Mouse (Mus musculus) forebrain, embryonic 14.5 days (tissue): ENCODE data around the gene Sdr39u1. TPM values are rescaled to one million over a fixed set of nuclear protein-coding genes. Genes with fewer than 3 reads are reported as not detected.
A peak's percentile ranks its signal among the peaks of the same experiment; 100 is the strongest.

Experiments
- ATAC-seq: fragments of 200-750 bp; cut with Nextera tagmentation; 2 replicates; pipeline ENCODE4 v1.8.0; 2017; ENCODE audit warnings: mild to moderate bottlenecking, moderate library complexity
- DNase-seq: peaks from one replicate; pipeline ENCODE4 v3.0.0-alpha.2; 2015; ENCODE audit warnings: low spot score
- H3K27ac ChIP-seq: fragments of 300-500 bp; sonication (generic); 2 replicates; pipeline ENCODE4 v1.5.1; 2014; ENCODE audit warnings: low read depth, mild to moderate bottlenecking, control low read depth, low read length, moderate library complexity
- H3K27me3 ChIP-seq: fragments of 300-500 bp; sonication (generic); replicated peaks from 2 replicates; pipeline ENCODE4 v1.6.1; 2014; ENCODE audit warnings: low read length, control low read depth, mixed read lengths; ENCODE audit not compliant: control insufficient read depth, insufficient read depth
- H3K36me3 ChIP-seq: fragments of 300-500 bp; sonication (generic); 2 replicates; pipeline ENCODE4 v1.6.1; 2014; ENCODE audit warnings: low read length, control low read depth; ENCODE audit not compliant: control insufficient read depth, insufficient read depth
- H3K4me1 ChIP-seq: fragments of 300-500 bp; sonication (generic); 2 replicates; pipeline ENCODE4 v1.6.1; 2014; ENCODE audit warnings: antibody characterized with exemption, low read length, control low read depth; ENCODE audit not compliant: control insufficient read depth, insufficient read depth
- H3K4me2 ChIP-seq: fragments of 300-500 bp; sonication (generic); 2 replicates; pipeline ENCODE4 v1.6.1; 2014; ENCODE audit warnings: mild to moderate bottlenecking, control low read depth, low read length
- H3K4me3 ChIP-seq: fragments of 300-500 bp; sonication (generic); 2 replicates; pipeline ENCODE4 v1.5.1; 2014; ENCODE audit warnings: low read depth, low read length, control low read depth
- H3K9ac ChIP-seq: fragments of 300-500 bp; sonication (generic); 2 replicates; pipeline ENCODE4 v1.6.1; 2014; ENCODE audit warnings: mild to moderate bottlenecking, low read length, control low read depth, moderate library complexity
- H3K9me3 ChIP-seq: fragments of 300-500 bp; sonication (generic); replicated peaks from 2 replicates; pipeline ENCODE4 v1.6.1; 2016; ENCODE audit warnings: low read length, control low read depth, mixed read lengths; ENCODE audit not compliant: control insufficient read depth
- WGBS: fragments of 180-500 bp; shearing (Covaris S2); extraction: QIAGEN DNeasy Blood & Tissue Kit; methylation state at CpG from one replicate; pipeline ENCODE4 v1.1.7; 2014; 5-methylcytosine and 5-hydroxymethylcytosine counted together
- polyA plus RNA-seq: library from polyadenylated mRNA; unstranded; fragments of >200 nt; fragmentation: Nextera tagmentation; extraction: Ambion mirVana; gene quantifications from 2 replicates; pipeline ENCODE4 v1.2.1, GENCODE M21; 2014

Sdr39u1 gene
- polyA plus RNA-seq, 1 experiment from 2014 or later = 110 TPM

DNA sequence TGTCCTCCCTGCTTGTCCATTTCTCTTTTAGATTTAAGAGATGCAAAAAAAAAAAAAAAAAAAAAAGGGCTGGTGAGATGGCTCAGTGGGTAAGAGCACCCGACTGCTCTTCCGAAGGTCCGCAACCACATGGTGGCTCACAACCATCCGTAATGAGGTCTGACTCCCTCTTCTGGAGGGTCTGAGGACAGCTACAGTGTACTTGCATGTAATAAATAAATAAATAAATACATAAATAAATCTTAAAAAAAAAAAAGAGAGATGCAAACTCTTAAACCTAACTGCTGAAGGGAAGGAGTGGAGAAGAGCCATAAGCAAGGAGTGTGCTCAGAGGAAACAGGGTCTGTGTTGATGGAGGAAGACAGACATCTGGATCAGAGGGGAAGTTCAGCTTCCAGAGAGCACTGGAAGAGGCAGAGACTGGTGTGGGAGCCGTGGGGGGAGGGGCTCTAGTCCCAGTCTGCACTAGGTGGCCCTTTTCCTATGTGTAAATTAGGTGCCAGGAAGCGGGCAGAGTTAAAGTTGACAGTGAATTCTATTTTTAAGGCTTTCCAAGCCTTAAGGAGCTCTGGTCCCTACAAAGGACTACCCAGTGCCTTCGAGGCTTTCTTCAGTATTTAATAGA lies 21.7 kb downstream of the Sdr39u1 start:
- WGBS = 47% methylated on average over 7 of the region's 7 CpGs

GRCm38 (mm10) chr14:55877469-55878315 lies 22.4 kb downstream of the Sdr39u1 start:
- 0 out of 2 replicates have a peak, but pooled peaks cover 5% of the 10 kb centered on the region for H3K36me3 ChIP-seq

More for the DNA sequence above, 21.7 kb downstream of the Sdr39u1 start:
- ATAC-seq = no peak
- Histone ChIP-seq H3K9me3 (no peaks in the 10 kb centered on the region), H3K4me2 (no peak overlapping the region), H3K27ac (no peak overlapping the region), H3K27me3 (no peaks in the 10 kb centered on the region), H3K4me3 (no peak overlapping the region), H3K9ac (no peak overlapping the region), H3K36me3 (no peaks in the 10 kb centered on the region), H3K4me1 (no peaks in the 10 kb centered on the region)
- DNase-seq = no peak

DNA sequence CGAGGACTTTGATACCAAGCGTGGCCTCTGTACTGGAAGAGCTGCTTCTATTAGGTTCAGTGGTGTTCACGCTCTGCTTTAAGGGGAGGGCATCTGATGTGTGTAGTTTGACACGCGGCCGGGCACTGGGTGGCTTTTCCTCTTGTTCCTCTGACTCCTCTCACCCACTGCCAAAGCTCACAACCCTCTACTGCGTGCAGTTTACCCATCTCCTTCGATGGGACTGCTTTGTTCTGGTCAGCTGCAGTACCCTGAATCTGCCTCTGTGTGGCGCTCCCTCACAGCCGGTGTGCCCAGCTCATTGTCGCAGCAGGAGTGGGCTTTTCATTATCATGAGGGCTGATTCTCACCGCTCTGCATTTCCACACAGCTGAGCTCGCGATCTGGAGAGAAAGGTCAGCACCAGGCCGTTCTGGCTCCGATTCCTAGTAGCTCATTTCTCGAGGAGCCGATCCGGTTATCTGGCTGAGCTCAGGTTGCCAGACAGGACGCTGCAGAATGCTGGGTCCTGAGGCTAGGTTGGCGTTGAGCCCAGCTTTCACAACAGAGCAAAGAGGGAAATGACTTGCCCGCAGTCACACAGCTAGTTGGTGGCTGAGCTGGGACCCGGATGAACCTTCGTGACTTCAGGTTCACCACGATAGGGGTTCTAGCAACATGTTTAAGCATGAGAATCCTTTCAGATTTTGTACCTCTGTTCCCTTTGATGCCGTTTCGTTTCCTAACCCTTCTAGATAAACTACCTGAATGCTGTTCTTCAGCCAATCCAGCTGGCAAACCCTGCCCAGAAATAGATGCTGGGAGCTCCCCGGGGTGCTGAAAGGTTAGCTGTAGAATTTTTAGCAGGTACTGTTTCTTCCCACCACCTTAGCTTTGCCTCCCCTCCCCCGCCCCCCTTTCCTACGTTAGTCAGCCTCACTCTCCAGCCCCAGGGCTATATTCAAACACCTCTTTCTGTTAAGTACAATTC lies 26.1 kb downstream of the Sdr39u1 start:
- Histone ChIP-seq H3K9ac (peak overlapping the region; percentile 37), H3K27ac (no peak overlapping the region; the same call in 1 of the 2 replicates), H3K4me1 (no peaks in the 10 kb centered on the region), H3K4me2 (peak overlapping the region; percentile 33), H3K36me3 (peaks cover 40% of the 10 kb centered on the region), H3K4me3 (peak overlapping the region; percentile 16; the same call in 1 of the 2 replicates), H3K9me3 (no peaks in the 10 kb centered on the region), H3K27me3 (no peaks in the 10 kb centered on the region)
- peak; percentile 78 for ATAC-seq
- 15% methylated on average over 30 of the region's 30 CpGs for WGBS
- peak; percentile 79 for DNase-seq

More at GRCm38 (mm10) chr14:55877469-55878315, 22.4 kb downstream of the Sdr39u1 start:
- Histone ChIP-seq H3K9ac (no peak overlapping the region), H3K4me3 (no peak overlapping the region), H3K4me1 (no peaks in the 10 kb centered on the region), H3K4me2 (no peak overlapping the region), H3K27ac (no peak overlapping the region), H3K27me3 (no peaks in the 10 kb centered on the region), H3K9me3 (no peaks in the 10 kb centered on the region)
- ATAC-seq (no peak), DNase-seq (no peak)
- 34% methylated on average over 14 of the region's 14 CpGs for WGBS

GRCm38 (mm10) chr14:55873242-55873713 lies 26.8 kb downstream of the Sdr39u1 start:
- H3K4me2 ChIP-seq = peak overlapping the region; percentile 33; the same call in 1 of the 2 replicates
- DNase-seq (no peak), ATAC-seq (no peak)
- no peaks in the 10 kb centered on the region for H3K4me1 ChIP-seq
- 83% methylated on average over 8 of the region's 8 CpGs for WGBS
- H3K27ac ChIP-seq = no peak overlapping the region
- H3K27me3 ChIP-seq = no peaks in the 10 kb centered on the region
- no peak overlapping the region for H3K4me3 ChIP-seq
- peak overlapping the region; percentile 37; the same call in 1 of the 2 replicates for H3K9ac ChIP-seq
- peaks cover 47% of the 10 kb centered on the region for H3K36me3 ChIP-seq
- H3K9me3 ChIP-seq = no peaks in the 10 kb centered on the region

GRCm38 (mm10) chr14:55872551-55872950 lies 27.5 kb downstream of the Sdr39u1 start:
- Histone ChIP-seq H3K27ac (no peak overlapping the region), H3K36me3 (peaks cover 54% of the 10 kb centered on the region), H3K27me3 (no peaks in the 10 kb centered on the region), H3K9ac (no peak overlapping the region), H3K4me3 (no peak overlapping the region), H3K4me2 (no peak overlapping the region), H3K9me3 (no peaks in the 10 kb centered on the region), H3K4me1 (no peaks in the 10 kb centered on the region)
- no peak for ATAC-seq
- no peak for DNase-seq
- 89% methylated on average over 17 of the region's 17 CpGs for WGBS

- no peaks in the 10 kb centered on the region for H3K27me3 ChIP-seq
- no peak overlapping the region for H3K27ac ChIP-seq
- no peak for DNase-seq
- ATAC-seq = no peak
- H3K4me3 ChIP-seq = no peak overlapping the region
- no peak overlapping the region for H3K4me2 ChIP-seq
- H3K9ac ChIP-seq = no peak overlapping the region
- no peaks in the 10 kb centered on the region for H3K9me3 ChIP-seq
- H3K36me3 ChIP-seq = peaks cover 57% of the 10 kb centered on the region
- WGBS = 93% methylated on average over 12 of the region's 12 CpGs
- H3K4me1 ChIP-seq = no peaks in the 10 kb centered on the region
Measured at GRCm38 (mm10) chr14:55872039-55872438, 28.1 kb downstream of the Sdr39u1 start.

DNA sequence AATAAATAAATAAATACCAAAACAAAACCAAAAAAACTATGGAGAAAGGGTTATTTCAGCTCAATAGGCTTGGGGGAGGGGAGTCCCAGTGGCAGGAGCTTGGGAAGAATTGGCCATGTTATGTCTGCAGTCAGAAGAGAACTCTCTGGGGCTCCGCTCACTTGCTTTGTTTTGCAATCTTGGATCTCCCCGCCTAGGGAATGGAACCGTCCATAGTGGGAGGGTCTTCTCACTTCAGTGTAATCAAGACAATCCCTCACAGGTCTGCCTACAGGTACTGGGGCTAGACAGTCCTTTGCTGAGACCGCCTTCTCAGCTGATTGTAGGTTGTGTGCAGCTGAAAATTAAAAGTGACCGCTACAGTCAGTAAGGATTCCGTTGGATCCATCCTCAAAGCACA lies 30.6 kb downstream of the Sdr39u1 start:
- H3K9ac ChIP-seq = no peak overlapping the region
- H3K4me1 ChIP-seq = no peaks in the 10 kb centered on the region
- no peak overlapping the region for H3K4me3 ChIP-seq
- no peak overlapping the region for H3K27ac ChIP-seq
- H3K36me3 ChIP-seq = peaks cover 80% of the 10 kb centered on the region
- H3K9me3 ChIP-seq = no peaks in the 10 kb centered on the region
- DNase-seq (no peak), ATAC-seq (no peak)
- WGBS = 95% methylated on average over 6 of the region's 6 CpGs
- no peak overlapping the region for H3K4me2 ChIP-seq
- H3K27me3 ChIP-seq = no peaks in the 10 kb centered on the region

DNA sequence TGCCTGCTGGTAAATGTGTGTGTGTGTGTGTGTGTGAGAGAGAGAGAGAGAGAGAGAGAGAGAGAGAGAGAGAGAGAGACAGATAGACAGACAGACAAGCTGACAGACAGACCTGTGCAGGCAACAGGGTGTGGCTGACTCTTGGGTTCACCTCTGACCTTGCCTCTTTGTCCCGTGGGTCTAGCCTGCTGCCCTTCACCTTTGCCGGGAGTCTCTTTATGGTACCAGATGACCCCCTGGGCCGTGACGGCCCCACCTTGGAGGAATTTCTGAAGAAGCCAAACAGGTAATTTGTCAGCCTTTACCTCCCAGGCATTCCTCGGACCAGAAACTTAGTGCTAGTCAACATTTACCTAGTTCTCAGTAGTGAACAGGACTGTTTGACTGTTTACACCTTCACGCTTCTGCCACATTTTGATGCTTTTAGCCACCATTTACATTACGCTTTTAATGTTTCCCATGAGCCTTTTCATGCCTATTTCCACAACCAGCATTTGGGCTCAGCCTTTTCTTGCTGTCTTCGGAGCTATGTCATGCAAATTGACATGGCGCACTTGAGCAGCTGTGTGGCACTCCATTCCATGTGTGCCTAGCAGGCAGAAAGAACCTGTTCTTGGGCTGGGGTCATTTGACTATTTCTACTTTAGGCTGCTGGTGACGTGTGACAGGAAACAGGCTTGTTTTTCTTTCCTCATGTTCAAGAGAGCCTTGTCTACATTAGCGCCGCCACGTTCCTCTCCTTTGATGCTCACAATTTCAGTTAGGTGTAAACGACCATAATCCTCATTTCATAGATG lies 31.7 kb downstream of the Sdr39u1 start:
- no peak overlapping the region for H3K9ac ChIP-seq
- ATAC-seq (no peak), DNase-seq (no peak)
- H3K4me3 ChIP-seq = no peak overlapping the region
- H3K9me3 ChIP-seq = no peaks in the 10 kb centered on the region
- no peaks in the 10 kb centered on the region for H3K4me1 ChIP-seq
- H3K27me3 ChIP-seq = no peaks in the 10 kb centered on the region
- 93% methylated on average over 14 of the region's 14 CpGs for WGBS
- H3K36me3 ChIP-seq = peaks cover 88% of the 10 kb centered on the region
- no peak overlapping the region for H3K4me2 ChIP-seq
- H3K27ac ChIP-seq = no peak overlapping the region
